Mouse (Mus musculus) liver, embryonic 15.5 days (tissue): ENCODE data around the gene Cela2a. TPM values are rescaled to one million over a fixed set of nuclear protein-coding genes. Genes with fewer than 3 reads are reported as not detected.

ENCODE experiments used
- ATAC-seq: fragments of 200-750 bp; cut with Nextera tagmentation; 2 replicates; pipeline ENCODE4 v1.8.0; 2017; ENCODE audit warnings: moderate number of reproducible peaks, mild to moderate bottlenecking, moderate library complexity; ENCODE audit not compliant: insufficient read depth
- H3K27ac ChIP-seq: fragments of 300-500 bp; sonication (generic); replicated peaks from 2 replicates; pipeline ENCODE4 v1.5.1; 2015; ENCODE audit warnings: mild to moderate bottlenecking, inconsistent platforms
- H3K27me3 ChIP-seq: fragments of 300-500 bp; sonication (generic); 2 replicates; pipeline ENCODE4 v1.6.1; 2015; ENCODE audit warnings: mild to moderate bottlenecking, inconsistent platforms
- H3K36me3 ChIP-seq: fragments of 300-500 bp; sonication (generic); replicated peaks from 2 replicates; pipeline ENCODE4 v1.6.1; 2015; ENCODE audit warnings: moderate library complexity, mild to moderate bottlenecking, inconsistent platforms
- H3K4me1 ChIP-seq: fragments of 300-500 bp; sonication (generic); replicated peaks from 2 replicates; pipeline ENCODE4 v1.6.1; 2015; ENCODE audit warnings: inconsistent platforms
- H3K4me2 ChIP-seq: fragments of 300-500 bp; sonication (generic); 2 replicates; pipeline ENCODE4 v1.6.1; 2015; ENCODE audit warnings: moderate library complexity, mild to moderate bottlenecking, inconsistent platforms
- H3K4me3 ChIP-seq: fragments of 300-500 bp; sonication (generic); replicated peaks from 2 replicates; pipeline ENCODE4 v1.5.1; 2015; ENCODE audit warnings: mild to moderate bottlenecking, inconsistent platforms
- H3K9ac ChIP-seq: fragments of 300-500 bp; sonication (generic); 2 replicates; pipeline ENCODE4 v1.6.1; 2015; ENCODE audit warnings: moderate library complexity, mild to moderate bottlenecking, inconsistent platforms
- H3K9me3 ChIP-seq: fragments of 300-500 bp; sonication (generic); replicated peaks from 2 replicates; pipeline ENCODE4 v1.6.1; 2016; ENCODE audit warnings: inconsistent platforms
- WGBS: fragments of 180-500 bp; shearing (Covaris S2); methylation state at CpG from one replicate; pipeline ENCODE4 v1.1.7; 2015; ENCODE audit warnings: mixed read lengths; ENCODE audit not compliant: insufficient replicate concordance; 5-methylcytosine and 5-hydroxymethylcytosine counted together
- polyA plus RNA-seq: library from polyadenylated mRNA; unstranded; fragments of >200 nt; fragmentation: Nextera tagmentation; extraction: Ambion mirVana; gene quantifications from 2 replicates; pipeline ENCODE4 v1.2.1, GENCODE M21; 2015

Gene Cela2a
- polyA plus RNA-seq, 1 experiment from 2014 or later: 0.14 TPM

DNA sequence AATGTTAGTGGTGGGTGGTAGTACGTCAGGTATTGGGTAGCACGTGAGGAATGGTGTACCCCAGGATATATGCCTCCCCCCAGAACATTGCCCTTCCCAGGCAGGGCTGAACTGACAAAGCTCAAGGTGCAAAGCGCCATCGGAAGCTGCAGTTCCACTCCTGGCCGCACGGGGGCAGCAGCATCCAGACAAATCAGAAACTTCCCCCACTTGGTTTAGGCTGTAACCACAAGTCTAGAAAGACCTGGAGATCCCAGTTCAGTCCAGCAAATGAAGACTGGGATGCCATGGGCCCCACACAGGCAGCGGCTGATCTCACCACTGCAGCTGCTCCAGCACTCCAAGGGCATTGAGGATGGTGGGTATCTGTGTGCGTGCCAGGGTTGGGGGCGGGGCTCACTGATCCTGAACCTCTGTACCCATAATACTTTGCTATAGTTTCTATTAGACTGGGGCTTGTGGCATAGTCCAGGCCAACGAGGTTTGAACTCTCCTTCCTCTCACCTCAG, 31.5 kb upstream of the Cela2a start:
- 0 out of 2 replicates have a peak, but pooled peaks cover 4% of the 10 kb centered on the region for H3K4me1 ChIP-seq
- no peak overlapping the region for H3K9ac ChIP-seq
- no peaks in the 10 kb centered on the region for H3K27me3 ChIP-seq
- peaks cover 42% of the 10 kb centered on the region for H3K36me3 ChIP-seq
- 18% methylated on average over 10 of the region's 10 CpGs for WGBS
- no peak overlapping the region for H3K4me3 ChIP-seq
- H3K27ac ChIP-seq: no peak overlapping the region
- H3K4me2 ChIP-seq: no peak overlapping the region
- no peaks in the 10 kb centered on the region for H3K9me3 ChIP-seq
- ATAC-seq: no peak; the same call in 1 of the 2 replicates

DNA sequence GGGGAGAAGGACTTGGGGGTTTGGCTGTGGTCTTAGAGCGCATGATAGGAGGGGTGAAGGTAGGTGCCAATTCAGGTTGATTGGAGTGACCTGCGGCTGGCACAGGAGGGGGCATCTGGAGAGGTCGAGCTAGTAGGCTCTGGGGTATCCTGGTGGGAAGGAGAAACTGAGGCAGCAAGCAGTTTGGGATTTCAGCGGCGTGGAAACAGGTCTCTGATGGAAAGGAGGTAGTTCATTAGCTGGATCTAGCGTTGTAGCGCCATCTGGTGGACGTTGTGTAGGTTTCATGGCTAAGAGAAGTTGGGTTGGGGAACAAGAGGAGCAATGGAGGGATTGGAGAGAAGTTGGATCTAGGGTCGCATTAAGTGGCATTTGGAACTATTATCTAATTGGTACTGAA, 27.5 kb upstream of the Cela2a start:
- Histone ChIP-seq H3K9me3 (no peaks in the 10 kb centered on the region), H3K4me2 (no peak overlapping the region), H3K27ac (no peak overlapping the region), H3K4me3 (no peak overlapping the region), H3K27me3 (no peaks in the 10 kb centered on the region), H3K36me3 (peaks cover 5% of the 10 kb centered on the region; the same call in 1 of the 2 replicates), H3K9ac (no peak overlapping the region), H3K4me1 (0 out of 2 replicates have a peak, but pooled peaks cover 4% of the 10 kb centered on the region)
- 50% methylated on average over 9 of the region's 9 CpGs for WGBS
- ATAC-seq: no peak

- WGBS: 66% methylated on average over 6 of the region's 6 CpGs
- H3K9ac ChIP-seq: no peak within 1 kb of the TSS
- no peak within 1 kb of the TSS for H3K27ac ChIP-seq
- H3K4me3 ChIP-seq: no peak within 1 kb of the TSS
- no peak within 1 kb of the TSS for H3K4me2 ChIP-seq
- H3K9me3 ChIP-seq: no peaks in the 10 kb centered on the region
- H3K4me1 ChIP-seq: no peaks in the 10 kb centered on the region
- no peak for ATAC-seq
- H3K36me3 ChIP-seq: no peaks in the 10 kb centered on the region
- H3K27me3 ChIP-seq: no peaks in the 10 kb centered on the region
These were observed 20.0 kb upstream of the Cela2a start, which contains the start of gene Ctrc for GRCm38 (mm10) chr4:141845999-141846398. TSS of gene Ctrc (minus strand) at chr4:141846359.

GRCm38 (mm10) chr4:141834536-141835095, 8.7 kb upstream of the Cela2a start:
- no peak overlapping the region for H3K27ac ChIP-seq
- ATAC-seq: no peak
- WGBS: 35% methylated on average over 5 of the region's 5 CpGs
- H3K9me3 ChIP-seq: no peaks in the 10 kb centered on the region
- H3K36me3 ChIP-seq: no peaks in the 10 kb centered on the region
- peaks cover 9% of the 10 kb centered on the region; the same call in 1 of the 2 replicates for H3K27me3 ChIP-seq
- no peak overlapping the region for H3K4me2 ChIP-seq
- H3K4me3 ChIP-seq: no peak overlapping the region
- no peaks in the 10 kb centered on the region for H3K4me1 ChIP-seq
- H3K9ac ChIP-seq: no peak overlapping the region

- 59% methylated on average over 1 of the region's 1 CpGs for WGBS
- no peaks in the 10 kb centered on the region for H3K9me3 ChIP-seq
- no peaks in the 10 kb centered on the region for H3K4me1 ChIP-seq
- H3K4me2 ChIP-seq: no peak overlapping the region
- no peak for ATAC-seq
- H3K27ac ChIP-seq: no peak overlapping the region
- no peak overlapping the region for H3K9ac ChIP-seq
- no peaks in the 10 kb centered on the region for H3K36me3 ChIP-seq
- H3K27me3 ChIP-seq: peaks cover 9% of the 10 kb centered on the region; the same call in 1 of the 2 replicates
- H3K4me3 ChIP-seq: no peak overlapping the region
These were observed 8.0 kb upstream of the Cela2a start for GRCm38 (mm10) chr4:141833911-141834310.

- H3K27ac ChIP-seq: no peak overlapping the region
- no peaks in the 10 kb centered on the region for H3K36me3 ChIP-seq
- ATAC-seq: no peak
- no peaks in the 10 kb centered on the region for H3K9me3 ChIP-seq
- H3K4me2 ChIP-seq: no peak overlapping the region
- no peak overlapping the region for H3K9ac ChIP-seq
- 59% methylated on average over 7 of the region's 7 CpGs for WGBS
- H3K4me1 ChIP-seq: no peaks in the 10 kb centered on the region
- no peak overlapping the region for H3K4me3 ChIP-seq
- H3K27me3 ChIP-seq: peaks cover 9% of the 10 kb centered on the region; the same call in 1 of the 2 replicates
These were observed 5.4 kb upstream of the Cela2a start for GRCm38 (mm10) chr4:141831361-141831760.

DNA sequence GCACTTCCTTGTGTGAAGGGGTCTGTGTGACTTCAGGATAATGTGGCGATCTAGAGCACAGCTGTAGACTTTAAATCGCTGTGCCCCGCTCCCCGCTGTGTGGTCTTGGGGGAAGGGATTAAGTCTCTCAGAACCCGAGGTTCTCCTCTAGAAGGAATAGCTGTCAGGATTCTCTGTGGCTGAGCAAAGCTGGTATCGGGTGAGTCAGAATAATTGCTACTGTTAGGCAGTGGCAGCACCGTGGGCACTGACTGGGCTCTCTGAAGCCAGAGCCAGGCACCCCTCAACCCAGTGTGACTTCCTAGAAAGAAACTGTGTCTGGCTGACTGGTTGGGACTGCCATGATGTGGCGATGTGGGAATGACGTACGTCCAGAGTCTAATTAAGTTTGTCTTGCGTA, 4.4 kb upstream of the Cela2a start:
- H3K27me3 ChIP-seq: peaks cover 6% of the 10 kb centered on the region; the same call in 1 of the 2 replicates
- H3K9ac ChIP-seq: no peak overlapping the region
- no peaks in the 10 kb centered on the region for H3K36me3 ChIP-seq
- no peak for ATAC-seq
- H3K27ac ChIP-seq: no peak overlapping the region
- H3K4me1 ChIP-seq: no peaks in the 10 kb centered on the region
- no peak overlapping the region for H3K4me2 ChIP-seq
- 62% methylated on average over 11 of the region's 11 CpGs for WGBS
- no peaks in the 10 kb centered on the region for H3K9me3 ChIP-seq
- no peak overlapping the region for H3K4me3 ChIP-seq

GRCm38 (mm10) chr4:141828177-141828576, 2.2 kb upstream of the Cela2a start:
- Histone ChIP-seq H3K9ac (no peak overlapping the region), H3K9me3 (no peaks in the 10 kb centered on the region), H3K4me2 (no peak overlapping the region), H3K27me3 (no peaks in the 10 kb centered on the region), H3K27ac (no peak overlapping the region), H3K4me3 (no peak overlapping the region), H3K36me3 (no peaks in the 10 kb centered on the region), H3K4me1 (peaks cover 9% of the 10 kb centered on the region)
- WGBS: 48% methylated on average over 4 of the region's 4 CpGs
- ATAC-seq: no peak

- Histone ChIP-seq H3K36me3 (no peaks in the 10 kb centered on the region), H3K4me1 (peaks cover 15% of the 10 kb centered on the region), H3K4me3 (no peak overlapping the region), H3K9me3 (no peaks in the 10 kb centered on the region), H3K27ac (no peak overlapping the region), H3K4me2 (no peak overlapping the region), H3K9ac (no peak overlapping the region), H3K27me3 (no peaks in the 10 kb centered on the region)
- 71% methylated on average over 2 of the region's 2 CpGs for WGBS
- no peak for ATAC-seq
These were observed 1.4 kb upstream of the Cela2a start for GRCm38 (mm10) chr4:141827401-141827800.

- Histone ChIP-seq H3K27ac (no peak overlapping the region), H3K9me3 (no peaks in the 10 kb centered on the region), H3K36me3 (no peaks in the 10 kb centered on the region), H3K4me1 (peaks cover 15% of the 10 kb centered on the region), H3K4me2 (no peak overlapping the region), H3K4me3 (no peak overlapping the region), H3K27me3 (no peaks in the 10 kb centered on the region; the same call in 1 of the 2 replicates), H3K9ac (no peak overlapping the region)
- WGBS: 33% methylated on average over 3 of the region's 3 CpGs
- peak; percentile 63 for ATAC-seq
These were observed 3.0 kb downstream of the Cela2a start for GRCm38 (mm10) chr4:141822979-141823378.

GRCm38 (mm10) chr4:141822089-141822488, 3.9 kb downstream of the Cela2a start:
- peaks cover 15% of the 10 kb centered on the region for H3K4me1 ChIP-seq
- H3K4me3 ChIP-seq: no peak overlapping the region
- no peak overlapping the region for H3K4me2 ChIP-seq
- no peaks in the 10 kb centered on the region; the same call in 1 of the 2 replicates for H3K27me3 ChIP-seq
- WGBS: 62% methylated on average over 10 of the region's 10 CpGs
- ATAC-seq: no peak
- no peak overlapping the region for H3K9ac ChIP-seq
- no peaks in the 10 kb centered on the region for H3K36me3 ChIP-seq
- H3K27ac ChIP-seq: no peak overlapping the region
- no peaks in the 10 kb centered on the region for H3K9me3 ChIP-seq

GRCm38 (mm10) chr4:141821178-141821577, 4.8 kb downstream of the Cela2a start:
- Histone ChIP-seq H3K36me3 (no peaks in the 10 kb centered on the region), H3K4me1 (peaks cover 15% of the 10 kb centered on the region), H3K9me3 (no peaks in the 10 kb centered on the region), H3K4me2 (no peak overlapping the region), H3K27ac (no peak overlapping the region), H3K4me3 (no peak overlapping the region), H3K9ac (no peak overlapping the region), H3K27me3 (no peaks in the 10 kb centered on the region; the same call in 1 of the 2 replicates)
- ATAC-seq: no peak
- WGBS: 56% methylated on average over 3 of the region's 3 CpGs
